Mouse (Mus musculus): Measurements from ENCODE around the gene Mapkapk5. TPM values are rescaled to one million over a fixed set of nuclear protein-coding genes. Genes with fewer than 3 reads are reported as not detected.

The Mapkapk5 gene
- polyA plus RNA-seq (2015; fragmentation: Nextera tagmentation; extraction: Ambion mirVana), result 57.1 and 61.9 TPM in 2 replicates

DNA sequence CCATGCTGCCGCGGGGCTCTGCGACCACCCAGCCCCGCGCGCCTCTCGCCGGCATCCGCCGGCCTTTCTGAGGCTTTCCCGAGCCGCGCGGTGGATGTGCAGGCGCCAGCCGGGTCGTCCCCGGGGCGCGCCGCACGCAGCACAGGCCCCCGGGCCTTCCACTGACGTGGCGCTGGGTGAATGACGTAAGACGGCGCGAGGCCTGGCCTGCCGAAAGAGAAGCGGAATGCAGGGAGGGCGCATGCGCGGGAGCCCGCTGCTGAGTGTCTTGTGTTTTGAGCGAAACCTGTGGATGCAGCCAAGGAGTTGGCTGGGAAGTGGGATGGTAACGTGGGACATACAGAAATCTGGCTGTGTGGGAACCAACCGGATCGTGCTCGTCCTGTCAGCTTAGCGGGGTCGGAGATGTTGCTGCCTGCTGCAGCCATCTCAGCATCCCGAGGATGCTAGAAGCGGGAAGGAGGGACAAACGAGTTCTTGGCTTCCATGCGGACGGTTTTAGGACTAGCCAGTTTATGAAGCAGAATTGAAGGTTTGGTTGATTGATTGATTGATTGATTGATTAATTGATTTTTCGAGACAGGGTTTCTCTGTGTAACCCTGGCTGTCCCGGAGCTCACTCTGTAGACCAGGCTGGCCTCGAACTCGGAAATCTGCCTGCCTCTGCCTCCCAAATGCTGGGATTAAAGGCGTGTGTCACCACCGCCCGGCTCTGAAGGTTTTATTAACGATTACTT lies at the start of gene Mapkapk5:
Gene Mapkapk5 (minus strand): TSS at position 113 of the 737 bp plus-strand sequence.
- ATAC-seq (replicated peaks), result peak; percentile 93
- peak within 1 kb of the TSS; percentile 83 for H3K4me2 ChIP-seq (replicated peaks)
- H3K36me3 ChIP-seq, result no peaks in the 10 kb centered on the region
- H3K9me3 ChIP-seq, result no peaks in the 10 kb centered on the region
- 2% methylated on average over 53 of the region's 55 CpGs for WGBS
- H3K9ac ChIP-seq (replicated peaks), result peak within 1 kb of the TSS; percentile 88
- H3K4me1 ChIP-seq, result peaks cover 36% of the 10 kb centered on the region
- no peaks in the 10 kb centered on the region for H3K27me3 ChIP-seq
- peak within 1 kb of the TSS; percentile 97 for H3K27ac ChIP-seq (replicated peaks)
- peak within 1 kb of the TSS; percentile 72 for H3K4me3 ChIP-seq

DNA sequence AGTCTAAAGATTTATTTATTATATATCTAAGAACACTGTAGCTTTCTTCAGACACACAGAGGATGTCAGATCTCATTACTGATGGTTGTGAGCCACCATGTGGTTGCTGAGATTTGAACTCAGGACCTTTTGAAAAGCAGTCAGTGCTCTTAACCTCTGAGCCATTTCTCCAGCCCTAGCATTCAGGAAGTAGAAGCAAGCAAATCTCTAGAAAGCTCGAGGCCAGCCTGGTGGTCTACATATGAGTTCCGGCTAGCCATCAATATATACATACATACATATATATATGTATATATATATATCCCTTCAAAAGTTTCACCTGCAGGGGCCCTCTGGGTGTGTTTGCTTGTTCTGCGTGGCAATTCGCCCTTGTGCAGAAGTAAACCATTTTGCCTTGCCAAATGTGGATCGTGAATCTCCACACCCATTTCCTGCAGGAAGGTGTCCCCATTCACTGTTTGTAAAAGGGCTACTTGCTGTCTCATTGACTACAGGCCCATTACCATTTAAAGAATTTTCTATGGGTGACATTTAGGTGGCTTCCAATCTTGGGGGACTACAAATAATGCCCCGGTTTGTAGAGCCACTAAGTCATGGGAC lies 49.1 kb upstream of the Mapkapk5 start:
- Histone ChIP-seq H3K27me3 (no peaks in the 10 kb centered on the region), H3K36me3 (no peaks in the 10 kb centered on the region), H3K9ac (replicated peaks) (no peak overlapping the region), H3K4me2 (replicated peaks) (no peak overlapping the region), H3K27ac (replicated peaks) (no peak overlapping the region; the same call in 1 of the 2 replicates), H3K4me1 (peaks cover 19% of the 10 kb centered on the region), H3K9me3 (no peaks in the 10 kb centered on the region), H3K4me3 (no peak overlapping the region)
- 87% methylated on average over 6 of the region's 6 CpGs for WGBS
- ATAC-seq (replicated peaks), result no peak

DNA sequence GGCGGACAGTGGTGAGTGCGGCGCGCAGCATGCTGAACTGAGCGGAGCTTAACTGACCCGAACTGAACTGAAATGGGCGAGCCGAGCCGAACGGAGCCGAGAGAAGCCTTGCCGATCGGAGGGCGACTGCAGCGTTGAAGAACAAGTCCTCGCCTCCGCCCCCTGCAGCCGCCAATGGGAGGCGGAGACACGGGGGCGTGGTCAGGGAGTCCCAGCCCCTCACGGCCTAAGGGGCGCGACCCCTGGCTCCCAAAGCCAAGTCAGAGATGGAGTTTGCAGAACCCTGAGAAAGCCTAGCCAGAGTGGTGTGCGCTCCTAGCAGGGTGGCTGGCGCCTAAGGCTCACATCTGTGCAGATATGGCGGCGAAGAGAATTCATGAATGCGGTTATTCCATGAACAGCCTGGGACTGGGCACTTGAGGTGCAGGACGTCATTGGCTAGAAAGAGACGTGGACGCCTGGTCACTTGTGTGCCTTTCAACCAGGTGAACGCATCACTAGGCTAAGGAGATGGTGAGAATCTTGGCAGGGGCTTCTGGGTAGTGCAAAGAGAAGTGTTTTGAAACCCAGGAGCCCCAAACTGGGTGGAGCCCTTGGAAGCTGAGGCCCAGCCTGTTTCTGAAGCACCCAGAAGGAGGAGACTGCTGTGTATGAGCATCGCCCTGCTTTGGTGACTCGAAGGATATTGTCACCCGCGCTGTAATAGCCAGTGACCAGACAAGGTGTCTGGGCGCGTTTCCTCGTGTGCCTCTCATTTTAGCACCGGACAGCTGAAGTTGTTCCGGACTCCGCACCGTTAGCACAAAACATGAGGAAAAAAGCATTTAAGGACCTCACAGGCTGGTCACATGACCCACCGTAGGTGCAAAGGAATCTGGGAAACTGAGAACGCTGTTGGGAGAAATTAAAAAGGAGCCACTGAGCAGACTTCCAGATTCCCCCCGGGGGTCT lies 48.0 kb upstream of the Mapkapk5 start, which contains the start of gene Aldh2:
Gene Aldh2 (minus strand): TSS at position 374 of the 951 bp plus-strand sequence.
- peak; percentile 82 for ATAC-seq (replicated peaks)
- peak within 1 kb of the TSS; percentile 98 for H3K4me2 ChIP-seq (replicated peaks)
- no peaks in the 10 kb centered on the region for H3K9me3 ChIP-seq
- peak within 1 kb of the TSS; percentile 57 for H3K9ac ChIP-seq (replicated peaks)
- peak within 1 kb of the TSS; percentile 73 for H3K27ac ChIP-seq (replicated peaks)
- WGBS, result 1% methylated on average over 47 of the region's 47 CpGs
- no peaks in the 10 kb centered on the region for H3K36me3 ChIP-seq
- H3K4me1 ChIP-seq, result peaks cover 19% of the 10 kb centered on the region
- H3K27me3 ChIP-seq, result no peaks in the 10 kb centered on the region
- H3K4me3 ChIP-seq, result peak within 1 kb of the TSS; percentile 67

DNA sequence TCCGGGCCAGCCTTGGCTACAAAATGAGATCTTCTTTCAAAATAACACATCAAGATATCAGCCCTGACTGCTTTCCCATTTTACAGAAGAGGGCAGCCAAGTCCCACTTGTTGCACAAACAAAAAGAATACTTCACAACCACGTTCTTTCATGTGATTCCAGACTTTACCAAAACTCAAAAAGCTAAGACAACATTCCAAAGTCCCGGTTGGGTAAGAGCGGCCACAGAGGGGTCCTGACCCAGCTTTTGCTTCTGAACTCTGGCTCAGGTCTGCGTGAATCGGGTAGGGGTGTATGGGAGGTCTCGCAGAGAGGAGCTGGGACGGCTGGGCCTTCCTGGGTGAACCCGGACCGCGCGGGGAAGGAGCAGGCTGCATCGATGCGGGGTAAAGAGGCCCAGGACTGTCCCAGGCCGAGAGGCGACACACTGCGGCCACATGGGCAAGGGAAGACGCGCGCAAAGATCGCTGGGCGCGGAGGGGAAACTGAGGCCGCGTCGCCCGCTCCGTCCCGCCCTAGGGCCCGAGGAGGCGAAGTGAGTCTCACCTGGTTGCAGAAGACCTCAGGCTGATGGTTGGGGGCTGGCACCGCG lies 47.2 kb upstream of the Mapkapk5 start:
- Histone ChIP-seq H3K36me3 (no peaks in the 10 kb centered on the region), H3K9me3 (no peaks in the 10 kb centered on the region), H3K27me3 (no peaks in the 10 kb centered on the region), H3K4me3 (peak overlapping the region; percentile 67), H3K9ac (replicated peaks) (peak overlapping the region; percentile 57), H3K4me2 (replicated peaks) (peak overlapping the region; percentile 98), H3K4me1 (peaks cover 19% of the 10 kb centered on the region), H3K27ac (replicated peaks) (peak overlapping the region; percentile 73; the same call in 1 of the 2 replicates)
- peak; percentile 61; the same call in 1 of the 2 replicates for ATAC-seq (replicated peaks)
- 3% methylated on average over 33 of the region's 33 CpGs for WGBS

DNA sequence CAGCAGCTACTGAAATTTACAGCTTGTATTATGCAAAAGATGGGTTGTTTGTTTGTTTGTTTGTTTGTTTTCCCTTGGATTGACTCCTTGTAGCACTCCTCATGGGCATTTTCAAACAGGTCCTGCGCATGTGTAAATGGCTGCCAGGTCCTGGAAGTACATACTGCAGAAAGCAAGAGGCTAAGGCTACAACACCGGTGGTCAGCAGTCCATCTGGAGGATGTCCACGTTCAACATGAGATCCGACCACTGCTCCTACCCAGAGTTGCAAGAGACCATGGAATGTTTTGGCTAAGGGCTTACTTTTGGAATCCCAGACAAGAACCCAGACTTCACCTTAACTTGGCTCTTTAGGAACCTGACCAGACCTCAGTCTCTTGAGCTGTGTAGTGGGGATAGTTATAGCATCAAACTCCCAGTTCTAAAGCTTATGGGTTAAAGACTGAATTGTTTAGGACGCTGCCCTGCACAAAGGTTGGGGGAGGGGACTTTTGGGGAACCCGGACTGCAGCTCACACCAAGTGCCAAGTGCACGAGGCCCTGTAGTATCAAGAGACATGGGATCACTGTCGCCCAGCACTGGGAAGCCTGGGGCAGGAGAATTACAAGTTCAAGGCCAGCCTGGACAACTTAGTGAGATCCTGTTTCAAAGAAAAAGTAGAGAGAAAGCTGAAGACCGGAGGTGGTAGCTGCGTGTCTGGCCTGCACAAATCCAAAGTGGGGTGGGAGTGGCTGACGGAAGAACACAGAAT lies 46.5 kb upstream of the Mapkapk5 start:
- peak overlapping the region; percentile 67; the same call in 1 of the 2 replicates for H3K4me3 ChIP-seq
- peak overlapping the region; percentile 98; the same call in 1 of the 2 replicates for H3K4me2 ChIP-seq (replicated peaks)
- H3K4me1 ChIP-seq, result peaks cover 19% of the 10 kb centered on the region
- ATAC-seq (replicated peaks), result no peak
- no peaks in the 10 kb centered on the region for H3K36me3 ChIP-seq
- no peaks in the 10 kb centered on the region for H3K9me3 ChIP-seq
- WGBS, result 67% methylated on average over 11 of the region's 11 CpGs
- H3K27me3 ChIP-seq, result no peaks in the 10 kb centered on the region
- H3K27ac ChIP-seq (replicated peaks), result no peak overlapping the region
- H3K9ac ChIP-seq (replicated peaks), result no peak overlapping the region

DNA sequence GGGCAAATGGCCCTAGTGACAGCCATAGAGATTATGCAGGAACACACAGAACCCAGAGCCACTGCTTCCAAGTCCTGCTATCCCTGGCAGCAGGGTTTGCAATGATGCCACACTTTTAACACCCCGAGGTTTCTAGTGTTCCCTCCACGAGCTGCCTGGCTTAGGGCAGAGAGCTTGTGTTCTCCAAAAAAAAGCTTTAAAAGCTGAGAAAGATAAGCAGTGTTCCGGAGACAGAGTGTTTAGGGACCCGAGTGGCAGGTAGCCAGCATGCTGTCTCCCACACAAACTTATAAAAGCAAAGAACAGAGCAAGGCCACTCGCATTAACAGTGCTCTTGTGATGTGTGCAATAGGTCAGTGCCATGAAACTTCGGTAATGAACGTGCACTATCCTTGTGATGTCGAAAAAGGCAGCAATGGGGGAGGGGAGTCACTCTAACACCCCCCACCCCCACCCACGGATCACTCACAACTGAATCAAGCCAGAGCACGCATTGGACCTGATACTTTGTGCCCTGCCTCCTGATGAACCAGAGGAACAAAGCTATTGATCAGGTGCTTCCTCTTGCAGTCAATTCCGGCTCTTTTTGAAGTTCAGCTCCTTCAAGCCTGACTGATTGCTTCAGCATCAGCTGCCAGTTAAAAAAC lies 45.8 kb upstream of the Mapkapk5 start:
- no peak for ATAC-seq (replicated peaks)
- H3K4me1 ChIP-seq, result peaks cover 19% of the 10 kb centered on the region
- H3K27me3 ChIP-seq, result no peaks in the 10 kb centered on the region
- no peak overlapping the region for H3K4me3 ChIP-seq
- no peaks in the 10 kb centered on the region for H3K9me3 ChIP-seq
- no peaks in the 10 kb centered on the region for H3K36me3 ChIP-seq
- H3K4me2 ChIP-seq (replicated peaks), result no peak overlapping the region
- no peak overlapping the region for H3K27ac ChIP-seq (replicated peaks)
- WGBS, result 72% methylated on average over 11 of the region's 11 CpGs
- no peak overlapping the region for H3K9ac ChIP-seq (replicated peaks)

DNA sequence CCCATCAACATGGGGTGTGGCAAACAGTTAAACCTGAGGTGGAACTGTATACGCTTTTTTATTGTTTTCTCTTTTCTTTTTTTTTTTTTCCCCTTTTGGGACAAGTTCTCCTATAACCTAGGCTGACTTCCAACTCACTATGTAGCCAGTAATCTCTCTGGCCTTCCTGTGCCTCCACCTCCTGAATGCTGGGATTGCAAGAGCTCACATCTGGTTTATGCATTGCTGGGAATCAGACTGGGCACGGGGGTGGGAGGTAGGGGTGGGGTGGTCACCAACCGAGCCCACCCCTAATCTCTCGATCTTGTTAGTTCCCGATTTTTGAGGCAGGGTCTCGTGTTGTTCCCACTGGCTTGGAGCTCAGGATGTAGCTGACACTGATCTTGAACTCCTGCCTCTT lies 44.2 kb upstream of the Mapkapk5 start:
- no peak overlapping the region for H3K27ac ChIP-seq (replicated peaks)
- no peak for ATAC-seq (replicated peaks)
- 91% methylated on average over 6 of the region's 6 CpGs for WGBS
- no peak overlapping the region for H3K4me3 ChIP-seq
- no peaks in the 10 kb centered on the region for H3K27me3 ChIP-seq
- peaks cover 19% of the 10 kb centered on the region for H3K4me1 ChIP-seq
- H3K36me3 ChIP-seq, result no peaks in the 10 kb centered on the region
- H3K9me3 ChIP-seq, result no peaks in the 10 kb centered on the region
- no peak overlapping the region for H3K9ac ChIP-seq (replicated peaks)
- H3K4me2 ChIP-seq (replicated peaks), result no peak overlapping the region

DNA sequence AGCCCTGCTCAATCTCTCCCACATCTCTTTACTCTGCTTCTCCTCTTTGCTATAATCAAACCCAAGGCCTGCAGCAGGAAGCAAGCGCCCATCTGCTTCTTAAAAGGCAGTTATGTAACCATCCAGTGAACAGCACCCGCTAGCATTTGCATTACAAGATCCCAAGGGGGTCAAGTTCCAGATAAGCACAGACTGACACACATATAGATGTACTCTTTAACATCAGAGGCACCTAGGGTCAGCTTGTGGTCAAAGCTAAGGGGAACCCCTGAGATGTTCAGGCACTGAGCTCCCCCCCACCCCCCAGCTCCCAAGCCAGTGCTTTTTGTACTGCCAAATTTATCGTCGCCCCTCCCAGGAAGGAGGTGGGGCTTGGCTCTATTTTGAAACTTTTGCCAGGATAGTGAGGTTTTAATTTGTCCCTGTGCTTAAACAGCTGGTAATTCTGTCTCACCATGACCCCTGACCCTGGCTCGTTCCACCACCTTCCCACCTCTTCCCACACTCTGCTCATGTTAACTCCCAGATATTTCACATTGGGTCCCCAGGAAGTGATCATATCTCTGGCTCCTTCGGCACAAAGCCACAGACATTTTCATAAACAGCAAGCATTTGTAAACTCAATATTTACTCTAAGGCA lies 40.8 kb upstream of the Mapkapk5 start:
- ATAC-seq (replicated peaks), result no peak
- 87% methylated on average over 6 of the region's 6 CpGs for WGBS
- H3K36me3 ChIP-seq, result no peaks in the 10 kb centered on the region
- H3K4me2 ChIP-seq (replicated peaks), result no peak overlapping the region
- H3K27me3 ChIP-seq, result no peaks in the 10 kb centered on the region
- no peaks in the 10 kb centered on the region for H3K9me3 ChIP-seq
- no peak overlapping the region for H3K9ac ChIP-seq (replicated peaks)
- H3K27ac ChIP-seq (replicated peaks), result no peak overlapping the region
- no peak overlapping the region for H3K4me3 ChIP-seq
- H3K4me1 ChIP-seq, result no peaks in the 10 kb centered on the region

DNA sequence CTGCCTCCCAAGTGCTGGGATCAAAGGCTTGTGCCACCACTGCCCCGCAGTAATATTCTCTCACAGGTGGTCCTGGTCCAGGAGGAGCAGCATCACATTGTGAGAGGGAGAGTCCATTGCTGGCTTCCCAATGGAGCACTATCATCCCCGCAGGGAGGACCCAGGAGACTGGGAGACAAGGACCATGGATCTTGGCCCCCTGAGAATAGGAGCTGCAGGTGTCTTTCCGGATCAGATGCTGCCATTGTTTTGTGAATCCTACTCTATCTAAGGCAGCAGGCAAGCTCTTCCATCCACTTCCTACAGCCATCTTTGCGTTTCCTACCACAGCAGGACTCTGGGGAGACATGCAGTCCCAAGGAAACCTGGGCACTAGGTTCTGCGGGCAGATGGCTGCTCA lies 40.0 kb upstream of the Mapkapk5 start:
- ATAC-seq (replicated peaks), result no peak
- Histone ChIP-seq H3K9me3 (no peaks in the 10 kb centered on the region), H3K4me3 (no peak overlapping the region), H3K27ac (replicated peaks) (no peak overlapping the region), H3K9ac (replicated peaks) (no peak overlapping the region), H3K4me1 (no peaks in the 10 kb centered on the region), H3K4me2 (replicated peaks) (no peak overlapping the region), H3K27me3 (no peaks in the 10 kb centered on the region), H3K36me3 (no peaks in the 10 kb centered on the region)
- 84% methylated on average over 5 of the region's 5 CpGs for WGBS

DNA sequence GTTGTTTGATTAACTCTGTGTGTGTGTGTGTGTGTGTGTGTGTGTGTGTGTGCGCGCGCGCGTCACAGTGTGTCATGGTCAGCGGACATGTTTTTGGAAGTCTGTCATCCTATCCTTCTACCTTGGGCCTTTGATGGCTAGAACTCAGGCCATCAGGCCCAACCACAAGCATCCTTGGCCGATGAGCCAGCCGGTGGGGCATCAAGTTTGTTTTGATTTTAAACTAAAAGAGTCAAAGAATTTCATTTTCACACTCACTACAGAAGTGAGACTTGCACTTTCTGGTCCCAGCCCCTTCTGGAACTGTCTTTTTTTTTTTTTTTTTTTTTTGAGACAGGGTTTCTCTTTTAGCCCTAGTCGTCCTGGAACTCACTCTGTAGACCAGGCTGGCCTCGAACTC lies 39.3 kb upstream of the Mapkapk5 start:
- ATAC-seq (replicated peaks), result no peak
- no peaks in the 10 kb centered on the region for H3K4me1 ChIP-seq
- 95% methylated on average over 10 of the region's 10 CpGs for WGBS

More for the DNA sequence above, 39.3 kb upstream of the Mapkapk5 start:
- H3K27me3 ChIP-seq, result no peaks in the 10 kb centered on the region
- H3K9ac ChIP-seq (replicated peaks), result no peak overlapping the region
- H3K36me3 ChIP-seq, result no peaks in the 10 kb centered on the region
- no peak overlapping the region for H3K4me3 ChIP-seq
- H3K9me3 ChIP-seq, result no peaks in the 10 kb centered on the region
- H3K4me2 ChIP-seq (replicated peaks), result no peak overlapping the region
- H3K27ac ChIP-seq (replicated peaks), result no peak overlapping the region

Data from forebrain, embryonic 15.5 days (tissue).